Mouse (Mus musculus) right cerebral cortex, postnatal 10 days (tissue): Measurements from ENCODE around the gene Rep15.

Source experiments
- DNase-seq, 2 experiments: peaks; one replicate each; pipeline ENCODE4 v3.0.0; 2021; ENCODE audit warnings: low spot score in 2 of 2

Rep15 gene

DNA sequence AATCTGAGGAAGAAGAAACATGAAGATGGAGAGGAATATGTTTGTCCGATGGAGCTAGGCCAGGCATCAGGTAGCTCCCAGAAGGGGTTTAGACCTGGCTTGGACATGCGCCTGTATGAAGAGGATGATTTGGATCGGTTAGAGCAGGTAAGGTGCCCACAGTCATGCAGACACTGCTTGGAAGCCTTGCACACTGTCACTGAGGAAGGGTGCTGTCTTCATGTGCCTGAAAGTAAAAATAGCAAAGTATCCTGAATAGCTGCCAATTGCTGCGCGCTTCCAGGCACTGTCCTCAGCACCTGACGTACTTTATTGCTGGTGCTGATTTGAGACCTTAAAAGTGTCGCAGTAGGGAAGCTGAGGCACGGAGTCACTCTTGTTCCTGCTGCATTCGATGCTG lies 2.8 kb upstream of the Rep15 start:
- peak in 1 of 2 experiments; percentile 44 for DNase-seq

DNA sequence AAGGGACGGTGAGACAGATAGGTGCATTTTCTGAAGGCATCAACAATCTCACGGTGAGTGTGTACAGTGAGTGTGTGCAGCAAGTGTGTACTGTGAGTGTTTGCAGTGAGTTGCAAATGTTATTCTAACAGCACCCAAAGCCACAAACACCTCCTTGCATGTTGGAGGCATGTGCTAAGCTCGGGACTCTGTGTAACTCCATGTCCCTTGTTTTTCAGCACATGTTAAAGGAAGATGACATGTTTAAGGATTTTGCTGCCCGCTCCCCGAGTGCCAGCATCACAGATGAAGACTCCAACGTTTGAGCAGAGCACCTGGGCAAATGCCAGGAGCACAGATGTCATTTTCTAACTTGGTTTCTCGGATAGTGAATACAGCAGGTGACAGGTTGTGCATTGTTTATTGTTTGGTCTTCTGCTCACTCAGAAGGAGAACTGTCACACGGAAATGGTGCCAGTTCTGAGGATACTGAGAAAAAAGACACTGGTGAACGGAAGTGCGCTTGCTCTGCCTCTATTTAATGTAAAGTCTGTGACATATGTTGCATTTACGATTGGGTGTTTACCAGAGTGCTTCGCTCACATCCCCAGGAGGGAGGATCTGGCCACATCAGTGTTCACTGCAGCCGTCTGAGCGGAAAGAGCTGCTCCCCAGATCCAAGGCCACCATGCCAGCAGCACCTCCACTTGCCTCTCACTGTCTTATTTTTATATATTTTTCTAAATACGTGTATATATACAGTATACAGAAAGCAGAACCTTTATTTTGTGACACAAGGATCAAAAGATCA lies 2.1 kb upstream of the Rep15 start:
- no peak for DNase-seq

DNA sequence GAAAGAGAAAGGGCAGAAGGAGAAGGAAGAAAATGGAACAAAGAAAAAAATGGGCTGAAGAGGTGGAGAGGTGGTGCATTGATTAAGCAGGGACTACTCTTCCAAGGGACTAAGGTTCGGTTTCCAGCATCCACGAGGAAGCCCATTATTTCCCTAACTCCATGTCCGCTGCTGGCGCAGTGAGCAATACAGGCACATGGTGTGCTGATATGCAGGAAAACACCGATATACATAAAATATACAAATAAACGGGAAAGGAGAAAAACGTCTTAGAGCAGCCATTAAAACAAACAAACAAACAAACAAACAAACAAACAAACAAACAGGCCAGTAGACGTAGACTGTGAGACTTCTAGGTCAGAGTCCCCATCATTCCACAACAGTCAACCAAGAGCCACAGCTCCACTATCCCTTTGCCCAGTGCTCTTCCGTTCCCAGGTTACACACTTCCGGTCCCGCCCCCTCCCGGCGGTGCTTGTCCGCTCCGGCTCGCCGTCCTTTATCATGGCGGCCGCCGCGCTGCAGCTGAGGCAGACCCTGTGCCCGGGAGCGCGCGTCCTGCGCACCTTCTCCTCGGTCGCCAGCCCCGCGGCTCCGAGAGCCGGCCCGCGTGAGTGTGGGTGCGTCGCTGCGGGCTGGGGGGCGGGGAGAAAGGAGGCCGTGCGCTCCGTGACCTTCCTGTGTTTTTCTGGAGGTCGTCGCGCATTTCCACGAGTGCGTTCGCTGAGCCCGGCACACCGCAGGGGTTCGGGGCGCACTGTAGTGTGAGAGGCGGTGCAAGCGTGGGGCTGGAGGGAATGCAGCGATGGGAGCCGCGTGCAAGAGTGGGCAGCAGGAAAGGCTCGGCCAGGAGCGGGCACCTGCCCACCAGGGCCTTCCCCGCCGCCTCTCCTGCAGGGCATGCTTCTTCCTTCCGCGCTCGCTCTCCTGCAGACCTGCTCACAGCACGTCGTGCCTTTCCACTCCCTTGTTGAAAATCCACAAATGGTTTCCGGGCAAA lies 10.2 kb downstream of the Rep15 start, which contains the start of gene Mrps35:
Mrps35 (plus strand) TSS at position 474 of the 1,000 bp plus-strand sequence.
- DNase-seq: peak; percentile 94 to 95

DNA sequence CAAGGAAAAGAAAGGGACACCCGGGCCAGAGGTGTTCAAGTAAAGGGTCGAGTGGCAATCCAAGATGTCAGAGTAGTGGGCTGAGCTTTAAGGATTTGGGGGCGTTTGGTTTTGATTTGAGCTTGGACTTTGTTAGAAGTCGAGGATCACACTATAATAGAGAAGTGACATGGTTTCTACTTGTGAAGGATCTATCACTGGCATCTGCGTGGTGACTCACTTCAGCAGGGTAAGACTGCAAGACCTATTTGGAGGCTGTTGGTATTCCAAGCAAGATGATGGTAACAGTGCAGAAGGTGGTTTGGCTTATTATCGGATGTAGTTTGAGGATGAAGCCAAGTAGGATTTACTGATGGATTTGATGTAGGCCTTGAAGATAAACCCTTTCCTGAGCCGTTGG lies 11.2 kb downstream of the Rep15 start:
- DNase-seq: no peak

DNA sequence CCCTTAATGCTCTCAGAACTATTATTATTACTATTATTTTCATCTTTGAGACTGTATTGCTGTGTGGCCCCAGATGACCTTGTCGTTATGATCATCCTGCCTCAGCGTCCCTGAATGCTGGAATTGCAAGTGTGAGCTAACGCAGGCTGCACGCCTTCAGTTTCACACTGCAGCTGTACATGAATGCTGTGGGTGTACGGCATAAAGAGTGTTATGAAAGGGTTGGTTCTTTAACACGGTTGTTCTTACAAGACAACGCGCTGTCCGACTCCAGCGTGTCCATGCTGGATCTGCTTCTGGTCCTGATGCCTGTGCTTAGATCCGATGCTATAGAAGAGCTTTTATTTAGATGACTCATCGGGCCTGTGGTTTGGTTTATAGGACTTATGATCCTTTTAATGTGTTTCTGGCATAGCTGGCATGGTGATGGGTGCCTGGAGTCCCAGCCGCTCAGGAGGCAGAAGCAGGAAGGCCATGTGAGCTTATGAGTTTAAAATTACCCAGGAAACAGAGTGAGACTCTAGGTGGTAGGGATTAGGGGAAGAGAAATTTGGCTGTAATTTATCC lies 16.9 kb downstream of the Rep15 start:
- DNase-seq: no peak

GRCm38 (mm10) chr6:147051666-147052065 lies 19.3 kb downstream of the Rep15 start:
- DNase-seq: no peak

DNA sequence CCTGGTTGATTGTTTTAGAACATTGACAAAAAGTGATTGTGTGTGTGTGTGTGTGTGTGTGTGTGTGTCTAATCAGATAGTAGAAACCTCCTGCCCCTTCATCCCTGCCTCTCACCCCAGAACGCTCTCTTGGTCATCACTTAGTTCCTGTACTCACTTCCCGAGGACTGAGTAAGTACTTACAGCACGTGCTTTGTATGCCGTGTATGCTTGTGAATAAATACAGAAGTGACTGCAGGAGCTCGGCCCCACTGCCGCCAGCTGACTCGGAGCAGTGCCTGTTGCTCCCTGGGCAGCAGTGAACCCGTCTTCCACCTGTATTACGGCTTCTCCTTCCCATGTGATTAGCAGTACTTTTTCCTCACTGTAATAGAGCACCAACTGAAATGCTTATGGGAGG lies 20.1 kb downstream of the Rep15 start:
- no peak for DNase-seq

DNA sequence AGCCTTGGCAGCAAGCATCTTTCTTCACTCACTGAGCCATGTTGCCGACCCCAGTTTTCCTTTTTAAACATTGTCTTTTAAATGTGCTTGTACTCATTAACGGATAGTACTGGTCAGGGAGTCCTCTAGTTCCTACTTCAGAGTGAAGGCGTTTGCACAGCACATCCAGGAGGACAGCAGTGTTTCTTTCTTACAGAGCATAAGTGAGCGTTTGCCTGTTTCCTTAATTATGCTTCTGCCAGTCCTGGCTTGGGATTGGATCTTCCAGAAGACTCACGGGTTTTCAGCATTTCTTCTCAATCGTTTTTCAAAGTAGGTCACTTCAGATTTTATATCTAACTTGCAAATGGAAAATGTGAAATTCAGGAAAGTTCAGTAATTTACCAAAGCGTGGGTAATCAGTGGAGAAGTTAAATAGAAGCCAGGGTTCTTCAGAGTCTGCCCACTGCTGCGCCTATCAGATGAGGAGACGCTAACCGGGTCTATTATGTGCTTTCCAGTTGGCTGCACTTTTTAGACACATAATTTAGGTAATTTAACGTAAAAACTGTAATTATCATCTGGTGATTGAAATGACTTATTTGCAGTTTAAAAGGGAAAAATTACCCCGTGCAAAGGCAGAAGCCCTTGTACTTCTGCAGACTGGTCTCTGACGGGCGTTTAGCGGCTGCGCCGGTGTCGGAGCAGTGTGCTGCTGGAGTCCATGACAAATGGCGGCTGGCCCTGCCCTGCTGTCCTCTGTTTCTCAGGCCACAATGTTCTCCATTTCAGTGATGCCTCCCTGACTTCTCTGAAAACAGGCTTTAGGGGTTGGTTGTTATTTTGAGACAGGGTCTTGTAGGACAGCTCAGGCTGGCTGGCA lies 21.6 kb downstream of the Rep15 start:
- DNase-seq: no peak

DNA sequence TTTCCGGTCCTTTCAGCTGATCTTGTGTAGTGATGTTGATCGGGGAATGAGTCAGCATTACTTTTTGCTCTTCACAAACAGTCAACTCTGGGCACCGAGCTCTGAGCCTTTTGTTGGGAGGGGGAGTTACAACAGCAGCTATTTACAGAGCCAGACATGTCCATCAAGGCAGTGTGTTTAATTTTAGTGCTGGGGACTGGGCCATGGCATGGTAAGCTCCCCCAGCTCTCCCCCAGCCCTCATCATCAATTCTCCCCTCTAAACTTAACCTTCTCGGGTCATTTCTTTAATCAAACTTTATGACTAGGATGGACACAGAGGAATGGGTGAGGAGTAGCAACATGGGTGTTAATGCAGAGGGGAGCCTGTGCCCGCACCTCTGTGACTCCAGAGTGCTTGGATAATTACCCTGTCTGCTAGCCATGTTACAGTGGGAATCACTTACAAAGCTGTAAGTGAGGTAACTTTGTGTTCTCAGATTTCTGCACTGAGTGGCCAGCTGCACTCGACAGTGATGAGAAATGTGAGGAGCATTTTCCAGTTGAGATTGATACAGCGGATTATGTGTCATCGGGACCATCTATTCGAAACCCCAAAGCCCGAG lies 23.1 kb downstream of the Rep15 start:
- DNase-seq: no peak

DNA sequence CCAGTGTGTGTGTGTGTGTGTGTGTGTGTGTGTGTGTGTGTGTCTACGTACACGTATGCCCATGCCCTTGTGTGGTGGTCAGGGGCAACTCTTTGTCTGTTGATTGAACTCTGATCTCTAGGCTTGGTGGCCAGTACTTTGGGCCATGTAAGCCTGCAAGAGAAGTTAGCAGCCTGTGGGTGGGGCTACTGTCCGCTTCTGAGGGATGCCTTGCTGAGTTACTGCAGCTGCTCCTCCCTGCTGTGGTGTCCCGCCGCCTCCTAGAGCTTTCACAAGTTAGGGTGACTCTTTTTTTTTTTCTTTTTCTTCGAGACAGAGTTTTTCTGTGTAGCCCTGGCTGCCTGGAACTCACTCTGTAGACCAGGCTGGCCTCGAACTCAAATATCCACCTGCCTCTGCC lies 26.9 kb downstream of the Rep15 start:
- no peak for DNase-seq

- peak in 1 of 2 experiments; percentile 17 for DNase-seq
These were observed 29.2 kb downstream of the Rep15 start for GRCm38 (mm10) chr6:147061630-147062029.

DNA sequence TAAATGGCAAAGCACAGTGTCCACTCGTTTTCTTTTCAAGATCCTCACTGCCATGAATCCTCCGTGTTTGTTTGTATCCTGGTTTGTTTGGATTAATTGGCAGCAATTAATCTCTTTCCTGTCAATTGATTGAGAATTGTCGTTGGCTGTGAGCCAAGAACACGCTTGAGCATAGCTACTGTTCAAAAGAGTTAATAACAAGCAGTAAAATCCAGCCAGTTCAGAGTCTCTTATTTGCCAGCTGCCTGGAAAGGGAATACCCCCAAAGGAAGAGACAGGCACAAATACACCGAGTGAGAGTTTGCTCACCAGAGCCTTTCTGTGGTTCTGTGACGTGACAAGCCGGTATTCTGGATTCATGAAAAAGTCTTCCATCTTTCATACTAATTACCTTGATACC lies 29.6 kb downstream of the Rep15 start:
- DNase-seq: peak in 1 of 2 experiments; percentile 23

DNA sequence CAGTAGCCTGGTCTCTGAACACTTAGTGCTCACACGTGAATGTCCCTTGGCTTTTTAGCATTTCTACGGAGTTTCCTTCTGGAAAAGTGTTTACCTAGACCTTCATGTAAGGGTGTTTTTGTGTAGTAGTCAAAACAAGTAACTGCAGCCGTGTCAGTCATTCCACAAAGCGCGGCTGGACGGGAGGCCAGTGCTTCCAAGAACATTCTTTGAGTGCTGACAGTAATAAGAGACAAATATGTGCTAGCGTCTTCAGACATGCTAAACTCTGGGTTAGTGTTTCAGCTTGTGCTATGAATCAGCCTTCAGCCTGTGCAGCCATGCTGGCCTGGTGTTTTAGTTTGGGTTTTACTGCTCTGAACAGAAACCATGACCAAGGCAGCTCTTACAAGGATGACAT lies 30.3 kb downstream of the Rep15 start:
- DNase-seq: peak in 1 of 2 experiments; percentile 14

DNA sequence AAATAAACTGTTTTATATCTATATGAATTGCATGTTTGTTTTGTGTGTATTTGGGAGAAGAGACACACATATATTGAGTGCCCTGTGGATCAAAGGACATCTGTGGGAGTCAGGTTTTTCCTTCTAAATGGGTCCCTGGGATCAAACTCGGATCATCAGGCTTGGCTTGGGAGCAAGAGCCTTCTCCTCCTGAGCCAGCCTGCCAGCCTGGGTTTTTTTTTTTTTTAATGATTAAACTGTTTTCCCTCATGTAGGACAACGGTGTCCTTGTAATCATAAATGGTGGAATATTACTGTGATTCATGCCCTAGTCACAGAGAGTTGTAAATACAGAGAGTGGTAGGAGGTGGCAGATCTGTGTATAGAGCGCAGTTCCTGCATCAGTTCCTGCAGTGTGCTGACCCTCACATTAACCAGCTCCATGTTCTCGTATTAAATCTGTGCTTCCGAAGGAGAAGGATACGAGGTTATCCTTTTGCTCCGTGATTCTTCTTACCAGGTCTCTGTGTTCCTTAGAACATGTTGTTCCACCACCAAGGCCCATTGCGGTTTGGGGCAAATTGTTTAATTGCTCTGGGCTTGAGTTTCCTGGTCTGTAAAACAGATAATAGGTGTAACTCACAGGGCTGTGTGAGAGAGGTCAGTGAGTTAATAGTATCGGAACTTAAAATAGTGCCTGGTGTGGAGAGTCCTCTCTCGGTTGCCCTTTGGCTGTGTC lies 32.0 kb downstream of the Rep15 start:
- DNase-seq: no peak

- DNase-seq: no peak
These were observed 32.5 kb downstream of the Rep15 start for GRCm38 (mm10) chr6:147064944-147065261.

DNA sequence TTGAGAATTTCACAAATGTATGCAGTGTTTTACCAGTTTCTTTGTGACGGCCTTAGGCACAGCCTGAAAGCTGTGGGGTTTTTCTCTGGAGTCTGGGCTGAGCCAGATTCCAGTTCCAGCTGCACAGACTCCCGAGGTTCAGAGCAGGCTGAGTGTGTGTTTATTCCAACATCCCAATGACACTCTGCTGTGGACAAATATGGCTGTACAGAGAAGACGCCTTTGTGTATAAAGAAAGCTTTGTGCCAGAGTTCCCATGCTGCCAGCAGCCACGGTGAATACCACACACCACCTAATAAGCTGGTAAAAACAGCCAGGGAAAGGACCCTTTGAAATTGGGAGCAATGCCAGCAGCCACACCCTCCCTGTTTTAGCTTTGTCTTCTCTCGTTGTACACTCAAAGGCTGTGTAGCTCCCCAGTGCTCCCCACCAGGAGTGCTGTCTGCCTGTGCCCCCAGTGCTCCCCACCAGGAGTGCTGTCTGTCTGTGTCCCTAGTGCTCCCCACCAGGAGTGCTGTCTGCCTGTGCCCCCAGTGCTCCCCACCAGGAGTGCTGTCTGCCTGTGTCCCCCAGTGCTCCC lies 43.5 kb downstream of the Rep15 start:
- peak in 1 of 2 experiments; percentile 50 for DNase-seq

- no peak for DNase-seq
These were observed 44.5 kb downstream of the Rep15 start for GRCm38 (mm10) chr6:147076878-147077277.

DNA sequence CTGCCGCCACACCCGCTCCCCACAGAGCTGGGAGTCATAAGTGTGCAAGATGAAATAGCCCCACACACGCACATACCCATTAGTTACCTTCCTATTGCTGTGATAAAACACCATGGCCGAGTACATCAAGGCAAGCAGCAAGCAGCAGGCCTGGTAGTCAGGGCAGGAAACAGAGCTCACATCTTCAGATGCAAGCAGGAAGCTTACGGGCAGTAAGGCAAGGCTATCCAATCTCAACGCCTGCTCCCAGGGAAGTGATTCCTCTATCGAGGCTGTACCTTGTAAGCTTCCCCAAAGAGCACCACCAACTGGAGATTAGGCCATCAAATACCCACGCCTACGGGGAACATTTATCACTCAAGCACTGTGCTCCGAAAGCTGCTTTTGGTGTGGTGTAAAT lies 47.5 kb downstream of the Rep15 start:
- no peak for DNase-seq
